ENCODE assay signal across 8 mouse cellular contexts in the genomic region with DNA sequence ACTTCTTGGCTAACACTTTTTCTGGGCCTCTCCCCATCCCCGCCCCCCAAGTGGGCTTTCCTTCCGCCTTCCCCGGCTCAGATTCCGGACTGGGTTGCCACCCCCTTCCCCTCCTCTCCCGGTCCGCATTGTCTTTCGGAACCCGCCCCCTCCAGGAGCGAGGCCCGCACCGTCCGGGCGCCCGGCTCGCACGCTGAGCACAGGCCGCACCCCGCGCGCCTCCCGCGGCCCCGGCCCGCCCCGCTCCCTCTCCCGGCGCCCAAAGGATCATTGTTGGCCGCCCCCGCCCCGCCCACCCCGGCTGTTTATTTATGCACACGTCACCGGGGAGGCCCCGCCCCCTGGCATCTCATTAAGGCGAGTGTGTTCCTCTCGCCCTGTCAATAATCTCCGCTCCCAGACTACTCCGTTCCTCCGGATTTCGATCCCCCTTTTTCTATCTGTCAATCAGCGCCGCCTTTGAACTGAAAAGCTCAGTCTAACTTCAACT. TPM values are rescaled to one million over a fixed set of nuclear protein-coding genes. Genes with fewer than 3 reads are reported as not detected.
DNase-seq lines count a peak whose midpoint lies in the region; ATAC-seq lines count a peak whose summit lies in the region.

A gene (plus strand): TSS at position 382 of the 490 bp plus-strand sequence.

- ATAC-seq in hindbrain, embryonic 13.5 days (ENCODE audit: low FRiP score): peak; percentile 87

- DNase-seq in Muller cell, postnatal 12 days (ENCODE audit: inconsistent ontology term): peak; percentile 99
- peak; percentile 20 for DNase-seq in cerebellum, adult 9-10 months
- peak; percentile 40 to 45 for DNase-seq in frontal cortex, postnatal 25 days (ENCODE audit: low spot score in 2 of 2)
- peak; percentile 36 to 62 for DNase-seq in layer of hippocampus, postnatal 25 days (ENCODE audit: extremely low spot score in 1 of 2, low spot score in 1 of 2)
- peak; percentile 90 for DNase-seq in lung, postnatal 14 days
- DNase-seq in ovary, postnatal 36 days (ENCODE audit: low spot score): peak; percentile 91
- DNase-seq in thymus, postnatal 14 days: peak; percentile 84

- H3K27ac ChIP-seq in hindbrain, embryonic 13.5 days: peak within 1 kb of the TSS; percentile 83

- H3K4me2 ChIP-seq in hindbrain, embryonic 13.5 days: peak within 1 kb of the TSS; percentile 61

- 1% methylated on average over 37 of the region's 42 CpGs for WGBS in hindbrain, embryonic 13.5 days

- H3K4me3 ChIP-seq in hindbrain, embryonic 13.5 days: peak within 1 kb of the TSS; percentile 48

- no peaks in the 10 kb centered on the region for H3K36me3 ChIP-seq in hindbrain, embryonic 13.5 days

- peaks cover 47% of the 10 kb centered on the region for H3K4me1 ChIP-seq in hindbrain, embryonic 13.5 days (replicated peaks)

- no peaks in the 10 kb centered on the region for H3K9me3 ChIP-seq in hindbrain, embryonic 13.5 days

- H3K27me3 ChIP-seq in hindbrain, embryonic 13.5 days: peaks cover 38% of the 10 kb centered on the region

- H3K9ac ChIP-seq in hindbrain, embryonic 13.5 days: peak within 1 kb of the TSS; percentile 77

RNA-seq across cellular contexts. Expression of the gene that starts here (rescaled TPM):
- 29.6 and 36.3 TPM in 2 replicates for polyA plus RNA-seq in hindbrain, embryonic 13.5 days (2015; fragmentation: Nextera tagmentation; extraction: Ambion mirVana)
- total RNA-seq in layer of hippocampus, postnatal 25 days (2021): 10 to 100 TPM; 12.1 to 13.4 TPM

Comparison
In these comparisons a context has a peak if more than half of its experiments do, and no peak if none do; other contexts are left out.
1. Peak in every context shown above with its lines: DNase-seq, ATAC-seq, H3K4me3 ChIP-seq and H3K27ac ChIP-seq.
2. DNase-seq: peak in every context shown above with its lines; median percentile 99 in Muller cell, postnatal 12 days; 91 in ovary, postnatal 36 days; 90 in lung, postnatal 14 days; 84 in thymus, postnatal 14 days; 49 in layer of hippocampus, postnatal 25 days; 42 in frontal cortex, postnatal 25 days; 20 in cerebellum, adult 9-10 months.